Comparison of ENCODE assay signal across 8 mouse cellular contexts in genomic region chr17:24169317-24170065, GRCm38 (mm10). TPM values are rescaled to one million over a fixed set of nuclear protein-coding genes. Genes with fewer than 3 reads are reported as not detected.
DNase-seq lines count a peak whose midpoint lies in the region; ATAC-seq and TF ChIP-seq lines count a peak whose summit lies in the region.

Gene Atp6v0c, minus strand, starts transcription at chr17:24169702.

- peak within 1 kb of the TSS; percentile 94 for H3K9ac ChIP-seq in forebrain, postnatal 0 days
- H3K9ac ChIP-seq in lung, embryonic 15.5 days = peak within 1 kb of the TSS; percentile 82

- WGBS in forebrain, postnatal 0 days = under 1% methylated on average over 57 of the region's 58 CpGs
- WGBS in lung, embryonic 15.5 days = under 1% methylated on average over 58 of the region's 58 CpGs

- peak within 1 kb of the TSS; percentile 78 for H3K4me2 ChIP-seq in forebrain, postnatal 0 days (ENCODE audit: low read depth)
- peak within 1 kb of the TSS; percentile 85 for H3K4me2 ChIP-seq in lung, embryonic 15.5 days

- DNase-seq in G1E (ENCODE audit: low spot score) = peak; percentile 75
- DNase-seq in cerebellum, adult 18-20 months = peak; percentile 97
- peak; percentile 98 for DNase-seq in forebrain, postnatal 0 days
- peak; percentile 95 for DNase-seq in heart, postnatal 4 days
- DNase-seq in layer of hippocampus, adult 8-10 months (ENCODE audit: low spot score in 2 of 2) = peak; percentile 93 to 97
- DNase-seq in ovary, adult 18-20 months (ENCODE audit: low spot score) = peak; percentile 86
- DNase-seq in thymus, postnatal 0 days (ENCODE audit: low spot score) = peak; percentile 96

- no peaks in the 10 kb centered on the region for H3K9me3 ChIP-seq in G1E (replicated peaks)
- no peaks in the 10 kb centered on the region for H3K9me3 ChIP-seq in forebrain, postnatal 0 days (ENCODE audit: low read length)
- H3K9me3 ChIP-seq in lung, embryonic 15.5 days = no peaks in the 10 kb centered on the region

- TF ChIP-seq CTCF in G1E (IDR thresholded peaks at IDR 0.05; ENCODE audit: low read depth, low read length) = no peak
- peak; percentile 59 for TF ChIP-seq CTCF in forebrain, postnatal 0 days (IDR thresholded peaks at IDR 0.05; ENCODE audit: low read depth)

- peak; percentile 67 for ATAC-seq in G1E (ENCODE audit: extremely low read depth, insufficient number of reproducible peaks, low FRiP score, poor library complexity, severe bottlenecking)
- peak; percentile 93 for ATAC-seq in forebrain, postnatal 0 days
- peak; percentile 93 for ATAC-seq in lung, embryonic 15.5 days (ENCODE audit: borderline replicate concordance, extremely low read depth, low FRiP score, low TSS enrichment)

- peaks cover 40% of the 10 kb centered on the region for H3K36me3 ChIP-seq in G1E (replicated peaks)
- H3K36me3 ChIP-seq in forebrain, postnatal 0 days (ENCODE audit: insufficient read depth) = peaks cover 13% of the 10 kb centered on the region
- H3K36me3 ChIP-seq in lung, embryonic 15.5 days = peaks cover 20% of the 10 kb centered on the region

- peaks cover 73% of the 10 kb centered on the region for H3K4me1 ChIP-seq in G1E (ENCODE audit: insufficient read depth, low read depth, low read length)
- H3K4me1 ChIP-seq in forebrain, postnatal 0 days (ENCODE audit: insufficient read depth) = peaks cover 17% of the 10 kb centered on the region
- peaks cover 27% of the 10 kb centered on the region for H3K4me1 ChIP-seq in lung, embryonic 15.5 days

- H3K4me3 ChIP-seq in G1E (ENCODE audit: low read depth, low read length) = peak within 1 kb of the TSS; percentile 82
- peak within 1 kb of the TSS; percentile 73 for H3K4me3 ChIP-seq in forebrain, postnatal 0 days (ENCODE audit: low read depth, low read length)
- peak within 1 kb of the TSS; percentile 92 for H3K4me3 ChIP-seq in lung, embryonic 15.5 days

- no peaks in the 10 kb centered on the region for H3K27me3 ChIP-seq in G1E (ENCODE audit: insufficient read depth, low read length)
- H3K27me3 ChIP-seq in forebrain, postnatal 0 days (ENCODE audit: insufficient read depth, low read length) = no peaks in the 10 kb centered on the region
- no peaks in the 10 kb centered on the region for H3K27me3 ChIP-seq in lung, embryonic 15.5 days

- peak within 1 kb of the TSS; percentile 97 for H3K27ac ChIP-seq in forebrain, postnatal 0 days (ENCODE audit: low read depth, low read length)
- H3K27ac ChIP-seq in lung, embryonic 15.5 days = peak within 1 kb of the TSS; percentile 97

RNA-seq across cellular contexts. Expression of gene Atp6v0c, which starts in this region (rescaled TPM):
- total RNA-seq in G1E (2014; fragmentation: Nextera tagmentation) (126 and 189 TPM in 2 replicates), G1E (2017) (61.1 and 65.5 TPM in 2 replicates)
- 209 and 285 TPM in 2 replicates for polyA plus RNA-seq in G1E (2012)
- total RNA-seq in forebrain, postnatal 0 days (2014; rRNA removed) = 386 and 489 TPM in 2 replicates
- polyA plus RNA-seq in forebrain, postnatal 0 days (2015; fragmentation: Nextera tagmentation; extraction: Ambion mirVana) = 1,891 and 2,006 TPM in 2 replicates
- 100 to 1,000 TPM; 291 to 298 TPM for total RNA-seq in heart, postnatal 4 days (2021)
- total RNA-seq in layer of hippocampus, adult 8-10 months (2022) = 1,000 to 10,000 TPM in 3 of 4 experiments, 100 to 1,000 TPM in 1; 996 to 1,139 (median 1,074) TPM
- polyA plus RNA-seq in lung, embryonic 15.5 days (2015; fragmentation: Nextera tagmentation; extraction: Ambion mirVana) = 447 and 455 TPM in 2 replicates
- 506 and 523 TPM in 2 replicates for polyA plus RNA-seq in thymus, postnatal 0 days (2015; fragmentation: Nextera tagmentation; extraction: Ambion mirVana)

Comparison
In these comparisons a context has a peak if more than half of its experiments do, and no peak if none do; other contexts are left out.
1. Peak in every context shown above with its lines: DNase-seq, ATAC-seq, H3K4me3 ChIP-seq and H3K27ac ChIP-seq.